Mouse (Mus musculus) gastrocnemius, adult 2 months (tissue): Measurements from ENCODE around the gene Tars. TPM values are rescaled to one million over a fixed set of nuclear protein-coding genes. Genes with fewer than 3 reads are reported as not detected.

Source experiments
- DNase-seq: peaks from one replicate; pipeline ENCODE4 v3.0.0; 2022
- H3K27ac ChIP-seq: fragments of 200-600 bp; 2 replicates; pipeline ENCODE4 v1.8.1; 2022; ENCODE audit warnings: mild to moderate bottlenecking
- H3K4me3 ChIP-seq: fragments of 200-600 bp; 2 replicates; pipeline ENCODE4 v1.8.1; 2022; ENCODE audit warnings: mild to moderate bottlenecking, moderate library complexity
- CTCF ChIP-seq: fragments of 200-600 bp; IDR thresholded peaks from 2 replicates; pipeline ENCODE4 v1.8.1; 2022; ENCODE audit warnings: antibody characterized with exemption, mild to moderate bottlenecking, moderate library complexity
- intact Hi-C: fragments of 180-260 bp; cut with DNase I; formaldehyde crosslinking; loops from one replicate; pipeline ENCODE4 v1.15.1; 2025
- long read RNA-seq, 2 experiments: library from polyadenylated mRNA; stranded (forward); transcript quantifications; one replicate each; pipeline ENCODE4 v2.0.0; 2021
- total RNA-seq, 2 experiments: library from RNA; stranded (reverse); gene quantifications; 2 replicates each; pipeline ENCODE4 v1.2.3; 2021

Gene Tars
- total RNA-seq: 10 to 100 TPM; 29.2 to 36.3 TPM
- long read RNA-seq, experiment 1, full-length matches to known transcripts: 70 of 75 reads
- long read RNA-seq, experiment 1, partial matches to known transcripts: 3 of 75 reads
- long read RNA-seq, experiment 1, other reads (novel, unspliced or antisense): 2 of 75 reads
- long read RNA-seq, experiment 2, full-length matches to known transcripts: 73 of 79 reads
- long read RNA-seq, experiment 2, partial matches to known transcripts: 3 of 79 reads
- long read RNA-seq, experiment 2, other reads (novel, unspliced or antisense): 3 of 79 reads

GRCm38 (mm10) chr15:11399356-11400067 lies at the start of gene Tars:
TSS of gene Tars (minus strand) at chr15:11399665.
- Histone ChIP-seq H3K27ac (peak within 1 kb of the TSS; percentile 93), H3K4me3 (peak within 1 kb of the TSS; percentile 92)
- DNase-seq: peak; percentile 99
- intact Hi-C loops: loop anchor here (10.0 kb wide), 2 partner anchors 505 to 915 kb away; partner anchors contain the start of genes Brix1, Npr3 and Rad1
- TF ChIP-seq CTCF: no peak

- DNase-seq: peak; percentile 63
- no peak for TF ChIP-seq CTCF
- H3K4me3 ChIP-seq: no peak overlapping the region
- peak overlapping the region; percentile 49 for H3K27ac ChIP-seq
- intact Hi-C loops: no loop called here
Measured at GRCm38 (mm10) chr15:11437361-11437760, 37.9 kb upstream of the Tars start.

- no peak for TF ChIP-seq CTCF
- DNase-seq: peak; percentile 37
- peak overlapping the region; percentile 49 for H3K27ac ChIP-seq
- H3K4me3 ChIP-seq: no peak overlapping the region
- intact Hi-C loops: no loop called here
Measured at GRCm38 (mm10) chr15:11436709-11437280, 37.3 kb upstream of the Tars start.

- Histone ChIP-seq H3K4me3 (no peak overlapping the region), H3K27ac (no peak overlapping the region)
- DNase-seq: no peak
- intact Hi-C loops: no loop called here
- no peak for TF ChIP-seq CTCF
Measured at GRCm38 (mm10) chr15:11426899-11427298, 27.4 kb upstream of the Tars start.

- Histone ChIP-seq H3K27ac (no peak overlapping the region), H3K4me3 (no peak overlapping the region)
- DNase-seq: no peak
- TF ChIP-seq CTCF: no peak
- intact Hi-C loops: loop anchor here (10.0 kb wide), 1 partner anchor 161 kb away; no protein-coding TSS in a partner anchor
Measured at GRCm38 (mm10) chr15:11413484-11413883, 14.0 kb upstream of the Tars start.

- Histone ChIP-seq H3K4me3 (no peak overlapping the region), H3K27ac (no peak overlapping the region)
- no peak for TF ChIP-seq CTCF
- no peak for DNase-seq
- intact Hi-C loops: loop anchor here (10.0 kb wide), 1 partner anchor 162 kb away; no protein-coding TSS in a partner anchor
Measured at GRCm38 (mm10) chr15:11412542-11412941, 13.1 kb upstream of the Tars start.

GRCm38 (mm10) chr15:11411846-11412245 lies 12.4 kb upstream of the Tars start:
- no peak for TF ChIP-seq CTCF
- intact Hi-C loops: loop anchor here (10.0 kb wide), 1 partner anchor 163 kb away; no protein-coding TSS in a partner anchor
- Histone ChIP-seq H3K4me3 (no peak overlapping the region), H3K27ac (no peak overlapping the region)
- no peak for DNase-seq

- Histone ChIP-seq H3K4me3 (no peak overlapping the region), H3K27ac (no peak overlapping the region)
- intact Hi-C loops: loop anchor here (5.0 to 10.0 kb wide), 2 partner anchors 344 to 497 kb away; partner anchors contain the start of gene Npr3
- TF ChIP-seq CTCF: peak; percentile 66
- DNase-seq: no peak
Measured at GRCm38 (mm10) chr15:11408155-11408826, 8.8 kb upstream of the Tars start.

- Histone ChIP-seq H3K4me3 (no peak overlapping the region), H3K27ac (no peak overlapping the region)
- TF ChIP-seq CTCF: peak; percentile 79
- peak; percentile 51 for DNase-seq
- intact Hi-C loops: loop anchor here (2.0 to 10.0 kb wide), 3 partner anchors 345 to 559 kb away; partner anchors contain the start of gene Npr3
Measured at GRCm38 (mm10) chr15:11407381-11407780, 7.9 kb upstream of the Tars start.

GRCm38 (mm10) chr15:11406769-11407168 lies 7.3 kb upstream of the Tars start:
- no peak for DNase-seq
- intact Hi-C loops: loop anchor here (2.0 to 10.0 kb wide), 3 partner anchors 346 to 560 kb away; partner anchors contain the start of gene Npr3
- no peak overlapping the region for H3K27ac ChIP-seq
- peak; percentile 31 for TF ChIP-seq CTCF
- no peak overlapping the region for H3K4me3 ChIP-seq

GRCm38 (mm10) chr15:11398676-11399350 lies 652 bp downstream of the Tars start:
- peak overlapping the region; percentile 93 for H3K27ac ChIP-seq
- TF ChIP-seq CTCF: no peak
- no peak for DNase-seq
- H3K4me3 ChIP-seq: peak overlapping the region; percentile 92
- intact Hi-C loops: loop anchor here (10.0 kb wide), 1 partner anchor 914 kb away; the partner anchor contains the start of genes Brix1 and Rad1
